Comparison of ENCODE assay signal across 26 mouse cellular contexts in genomic region chr12:4151969-4152368, GRCm38 (mm10). TPM values are rescaled to one million over a fixed set of nuclear protein-coding genes. Genes with fewer than 3 reads are reported as not detected.
DNase-seq lines count a peak whose midpoint lies in the region; ATAC-seq and TF ChIP-seq lines count a peak whose summit lies in the region.
"Had no signal": no experiment of that assay in that cellular context is flagged by ENCODE, and none has a peak within 500 bp of the region (broad histone marks: within the 10 kb centered on the region; RNA-seq: fewer than 3 reads in every experiment).

No protein-coding gene starts in this region.

- no peaks in the 10 kb centered on the region for H3K27me3 ChIP-seq in heart, embryonic 11.5 days (ENCODE audit: control insufficient read depth, insufficient read depth, low read length)
- no peaks in the 10 kb centered on the region for H3K27me3 ChIP-seq in kidney, adult 2 months (replicated peaks; ENCODE audit: control insufficient read depth, insufficient read depth, low read length)
- H3K27me3 ChIP-seq: CH12.LX; kidney, embryonic 15.5 days; limb, embryonic 13.5 days; lung, embryonic 15.5 days; neural tube, embryonic 13.5 days had no signal

- no peaks in the 10 kb centered on the region for H3K4me1 ChIP-seq in heart, embryonic 11.5 days (ENCODE audit: control insufficient read depth, insufficient read depth, low read length)
- no peaks in the 10 kb centered on the region for H3K4me1 ChIP-seq in kidney, adult 2 months (ENCODE audit: control insufficient read depth, insufficient read depth, low read length)
- H3K4me1 ChIP-seq: kidney, embryonic 15.5 days; limb, embryonic 13.5 days; lung, embryonic 15.5 days; midbrain, embryonic 10.5 days; neural tube, embryonic 13.5 days had no signal

- no peak overlapping the region for H3K9ac ChIP-seq in heart, embryonic 11.5 days (ENCODE audit: low read depth, low read length)
- H3K9ac ChIP-seq: hindbrain, embryonic 14.5 days; kidney, embryonic 15.5 days; limb, embryonic 13.5 days; lung, embryonic 15.5 days; neural tube, embryonic 13.5 days had no signal

- no peak overlapping the region for H3K27ac ChIP-seq in heart, embryonic 11.5 days (ENCODE audit: low read depth, low read length)
- no peak overlapping the region for H3K27ac ChIP-seq in kidney, adult 2 months (ENCODE audit: insufficient read depth, low read depth, low read length)
- H3K27ac ChIP-seq: hindbrain, embryonic 14.5 days; kidney, embryonic 15.5 days; left cerebral cortex, adult 2 months; limb, embryonic 13.5 days; lung, embryonic 15.5 days; midbrain, embryonic 10.5 days; neural tube, embryonic 13.5 days had no signal

- H3K36me3 ChIP-seq in heart, embryonic 11.5 days (ENCODE audit: control insufficient read depth, insufficient read depth, low read length): no peaks in the 10 kb centered on the region
- H3K36me3 ChIP-seq in kidney, adult 2 months (ENCODE audit: control insufficient read depth, insufficient read depth, low read length): no peaks in the 10 kb centered on the region
- H3K36me3 ChIP-seq: kidney, embryonic 15.5 days; limb, embryonic 13.5 days; lung, embryonic 15.5 days; midbrain, embryonic 10.5 days; neural tube, embryonic 13.5 days had no signal

- 87% methylated on average over 3 of the region's 3 CpGs for WGBS in heart, embryonic 11.5 days (ENCODE audit: insufficient replicate concordance)
- WGBS in kidney, adult 2 months: 87% methylated on average over 3 of the region's 3 CpGs

- no peaks in the 10 kb centered on the region for H3K9me3 ChIP-seq in heart, embryonic 11.5 days (replicated peaks; ENCODE audit: control insufficient read depth, low read length)
- H3K9me3 ChIP-seq: kidney, embryonic 15.5 days; limb, embryonic 13.5 days; lung, embryonic 15.5 days; midbrain, embryonic 10.5 days; neural tube, embryonic 13.5 days had no signal

- DNase-seq in heart, adult 11 months: peak; percentile 96
- peak; percentile 31 for DNase-seq in kidney, adult 2 months
- no peak for DNase-seq in kidney, adult 11 months
- peak; percentile 29 for DNase-seq in gastrocnemius, postnatal 25 days
- no peak for DNase-seq in left cerebral cortex, adult 11 months (ENCODE audit: low spot score)
- DNase-seq: B cell, adult 2 months; cerebellum, adult 2 months; cerebellum, postnatal 14 days; right cerebral cortex, postnatal 4 days; thymus, adult 2 months; thymus, postnatal 36 days had no signal

- no peak for TF ChIP-seq POLR2A in kidney, adult 2 months (IDR thresholded peaks at IDR 0.05; ENCODE audit: low read depth, low read length)

- TF ChIP-seq CTCF in kidney, adult 2 months (conservative IDR thresholded peaks at IDR 0.05; ENCODE audit: insufficient read depth, insufficient read length, low read depth, low read length): no peak

- H3K4me2 ChIP-seq in heart, embryonic 11.5 days: no peak overlapping the region
- H3K4me2 ChIP-seq: hindbrain, embryonic 14.5 days; kidney, embryonic 15.5 days; limb, embryonic 13.5 days; liver, embryonic 11.5 days; lung, embryonic 15.5 days; neural tube, embryonic 13.5 days had no signal

- no peak for ATAC-seq in heart, embryonic 11.5 days (replicated peaks; ENCODE audit: insufficient number of reproducible peaks, low FRiP score, low TSS enrichment)
- ATAC-seq: activated CD4-positive, CD25-positive, alpha-beta regulatory T cell, adult 4 months; forebrain, embryonic 16.5 days; intestine, postnatal 0 days had no signal

- H3K4me3 ChIP-seq in heart, embryonic 11.5 days (ENCODE audit: low read depth, low read length): no peak overlapping the region
- no peak overlapping the region for H3K4me3 ChIP-seq in kidney, adult 2 months (ENCODE audit: insufficient read depth, low read depth, low read length)
- H3K4me3 ChIP-seq: erythroblast, embryonic 14.5 days; kidney, embryonic 15.5 days; left cerebral cortex, adult 2 months; limb, embryonic 13.5 days; lung, embryonic 15.5 days; midbrain, embryonic 10.5 days; myocyte; neural tube, embryonic 13.5 days had no signal

RNA-seq across cellular contexts. Expression of gene Adcy3, which starts 19.1 kb away (rescaled TPM):
- 3.8 TPM in 2 replicates for polyA plus RNA-seq in heart, embryonic 11.5 days (2014; fragmentation: Nextera tagmentation; extraction: Ambion mirVana)
- polyA plus RNA-seq in kidney, adult 2 months (2012; rRNA removed): 4.6 and 5.9 TPM in 2 replicates
- total RNA-seq in gastrocnemius, postnatal 25 days (2021): 1 to 10 TPM; 1.8 to 2.4 TPM

Comparison
In these comparisons a context has a peak if more than half of its experiments do, and no peak if none do; other contexts are left out.
1. DNase-seq: peak in heart, adult 11 months (single experiment), kidney, adult 2 months (single experiment) and gastrocnemius, postnatal 25 days (single experiment); none in kidney, adult 11 months (single experiment) and left cerebral cortex, adult 11 months (single experiment).